Mouse (Mus musculus) erythroblast, embryonic 14.5 days (primary cell): ENCODE data around the gene Kmt2e.

Source experiments
- GATA1 ChIP-seq: IDR thresholded peaks from 2 replicates; pipeline ENCODE4 v1.6.1; 2012; ENCODE audit warnings: low read length, inconsistent platforms, mixed read lengths
- TAL1 ChIP-seq: IDR thresholded peaks from 3 replicates; pipeline ENCODE4 v1.6.1; 2012; ENCODE audit warnings: low read length, inconsistent platforms, mixed read lengths

- TF ChIP-seq GATA1 (no peak), TAL1 (no peak)
Measured at GRCm38 (mm10) chr5:23511456-23511855, 77.2 kb downstream of the Kmt2e start.
